Mouse (Mus musculus) intestine, postnatal 0 days (tissue): ENCODE data around the gene Tbx5. TPM values are rescaled to one million over a fixed set of nuclear protein-coding genes. Genes with fewer than 3 reads are reported as not detected.
A peak's percentile ranks its signal among the peaks of the same experiment; 100 is the strongest.

Source experiments
- ATAC-seq: fragments of 200-750 bp; cut with Nextera tagmentation; 2 replicates; pipeline ENCODE4 v1.8.0; 2017; ENCODE audit warnings: mild to moderate bottlenecking, moderate TSS enrichment, moderate library complexity
- H3K27ac ChIP-seq: fragments of 300-500 bp; sonication (generic); 2 replicates; pipeline ENCODE4 v1.5.1; 2014; ENCODE audit warnings: mild to moderate bottlenecking, low read depth, low read length, moderate library complexity
- H3K27me3 ChIP-seq: fragments of 300-500 bp; sonication (generic); replicated peaks from 2 replicates; pipeline ENCODE4 v1.6.1; 2014; ENCODE audit warnings: low read length, mixed read lengths; ENCODE audit not compliant: control insufficient read depth, insufficient read depth
- H3K36me3 ChIP-seq: fragments of 300-500 bp; sonication (generic); 2 replicates; pipeline ENCODE4 v1.6.1; 2014; ENCODE audit warnings: mild to moderate bottlenecking, moderate library complexity; ENCODE audit not compliant: control insufficient read depth, insufficient read depth
- H3K4me1 ChIP-seq: fragments of 300-500 bp; sonication (generic); replicated peaks from 2 replicates; pipeline ENCODE4 v1.6.1; 2014; ENCODE audit warnings: antibody characterized with exemption, low read length, mixed read lengths; ENCODE audit not compliant: control insufficient read depth, insufficient read depth
- H3K4me2 ChIP-seq: fragments of 300-500 bp; sonication (generic); replicated peaks from 2 replicates; pipeline ENCODE4 v1.6.1; 2014; ENCODE audit warnings: low read depth, mild to moderate bottlenecking, moderate library complexity
- H3K4me3 ChIP-seq: fragments of 300-500 bp; sonication (generic); 2 replicates; pipeline ENCODE4 v1.5.1; 2014; ENCODE audit warnings: low read depth, low read length
- H3K9ac ChIP-seq: fragments of 300-500 bp; sonication (generic); 2 replicates; pipeline ENCODE4 v1.6.1; 2014; ENCODE audit warnings: mild to moderate bottlenecking, low read depth, low read length
- H3K9me3 ChIP-seq: fragments of 300-500 bp; sonication (generic); 2 replicates; pipeline ENCODE4 v1.6.1; 2016; ENCODE audit warnings: mixed run types; ENCODE audit not compliant: control insufficient read depth
- CTCF ChIP-seq: sonication (generic); IDR thresholded peaks from 2 replicates; pipeline ENCODE4 v1.5.1; 2016; ENCODE audit warnings: low read depth, mild to moderate bottlenecking, control low read depth, antibody characterized with exemption, moderate library complexity
- WGBS: fragments of 180-500 bp; shearing (Covaris S2); extraction: QIAGEN DNeasy Blood & Tissue Kit; methylation state at CpG from one replicate; pipeline ENCODE4 v1.1.7; 2014; 5-methylcytosine and 5-hydroxymethylcytosine counted together
- polyA plus RNA-seq: library from polyadenylated mRNA; unstranded; fragments of >200 nt; fragmentation: Nextera tagmentation; extraction: Ambion mirVana; gene quantifications from 2 replicates; pipeline ENCODE4 v1.2.1, GENCODE M21; 2015

Gene Tbx5
- polyA plus RNA-seq, 1 experiment from 2014 or later = not detected

GRCm38 (mm10) chr5:119808713-119809112, 23.8 kb upstream of the Tbx5 start:
- WGBS = 42% methylated on average over 6 of the region's 6 CpGs
- Histone ChIP-seq H3K36me3 (no peaks in the 10 kb centered on the region), H3K27ac (no peak overlapping the region), H3K4me3 (no peak overlapping the region), H3K9me3 (no peaks in the 10 kb centered on the region), H3K27me3 (peaks cover 66% of the 10 kb centered on the region), H3K9ac (no peak overlapping the region), H3K4me2 (no peak overlapping the region), H3K4me1 (no peaks in the 10 kb centered on the region)
- ATAC-seq = no peak
- no peak for TF ChIP-seq CTCF

GRCm38 (mm10) chr5:119810994-119811690, 21.3 kb upstream of the Tbx5 start:
- Histone ChIP-seq H3K36me3 (no peaks in the 10 kb centered on the region), H3K9me3 (peaks cover 5% of the 10 kb centered on the region; the same call in 1 of the 2 replicates), H3K27ac (no peak overlapping the region), H3K27me3 (peaks cover 51% of the 10 kb centered on the region), H3K9ac (no peak overlapping the region), H3K4me2 (no peak overlapping the region), H3K4me1 (no peaks in the 10 kb centered on the region), H3K4me3 (no peak overlapping the region)
- no peak for TF ChIP-seq CTCF
- 48% methylated on average over 12 of the region's 12 CpGs for WGBS
- no peak for ATAC-seq

- Histone ChIP-seq H3K4me2 (no peak overlapping the region), H3K9me3 (peaks cover 5% of the 10 kb centered on the region; the same call in 1 of the 2 replicates), H3K27ac (no peak overlapping the region), H3K4me3 (no peak overlapping the region), H3K9ac (no peak overlapping the region), H3K27me3 (peaks cover 40% of the 10 kb centered on the region; the same call in 1 of the 2 replicates), H3K36me3 (no peaks in the 10 kb centered on the region), H3K4me1 (no peaks in the 10 kb centered on the region)
- peak; percentile 29 for TF ChIP-seq CTCF
- 58% methylated on average over 1 of the region's 1 CpGs for WGBS
- no peak for ATAC-seq
Observed at GRCm38 (mm10) chr5:119815247-119815646, 17.2 kb upstream of the Tbx5 start.

DNA sequence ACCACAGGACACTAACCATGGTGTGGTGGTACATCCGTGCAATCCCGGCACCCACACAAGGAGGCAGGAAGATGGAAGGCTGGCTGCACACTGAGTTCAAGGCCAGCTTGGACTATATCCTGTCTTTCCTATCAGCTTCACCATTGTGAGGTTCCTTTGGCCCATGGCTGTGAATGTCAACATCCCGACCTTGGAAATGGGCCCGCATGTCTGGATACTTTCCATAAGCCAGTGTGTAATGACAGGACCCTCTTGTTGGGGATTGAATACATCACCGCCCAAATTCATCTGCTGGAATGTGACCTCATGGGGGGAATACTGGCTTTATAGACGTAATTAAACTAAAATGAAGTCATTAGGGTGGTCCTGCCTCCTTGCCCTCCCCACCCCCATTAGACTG, 12.0 kb upstream of the Tbx5 start:
- Histone ChIP-seq H3K9me3 (peaks cover under 1% of the 10 kb centered on the region; the same call in 1 of the 2 replicates), H3K27ac (no peak overlapping the region), H3K36me3 (no peaks in the 10 kb centered on the region), H3K4me3 (no peak overlapping the region), H3K4me1 (no peaks in the 10 kb centered on the region), H3K4me2 (no peak overlapping the region), H3K9ac (no peak overlapping the region), H3K27me3 (peaks cover 49% of the 10 kb centered on the region; the same call in 1 of the 2 replicates)
- ATAC-seq = no peak
- 84% methylated on average over 6 of the region's 6 CpGs for WGBS
- TF ChIP-seq CTCF = no peak

DNA sequence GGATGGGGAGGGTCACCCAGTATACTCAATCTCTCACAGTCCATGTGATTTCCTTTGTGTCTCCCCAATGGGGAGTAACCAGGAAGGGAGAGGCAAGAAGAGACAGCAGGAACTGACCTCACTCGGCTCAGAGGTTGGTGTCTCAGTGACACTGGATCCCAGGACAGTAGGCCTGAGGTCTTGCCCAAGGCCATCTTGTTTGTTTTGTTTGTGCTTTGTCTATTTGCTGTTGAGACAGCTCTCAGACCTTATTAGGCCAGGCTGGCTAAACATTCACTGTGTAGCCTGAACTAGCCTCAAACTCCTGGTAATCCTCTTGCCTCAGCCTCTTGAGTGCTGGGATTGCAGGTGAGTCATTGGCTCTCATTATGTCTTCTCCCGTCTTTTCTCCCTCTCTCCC, 11.0 kb upstream of the Tbx5 start:
- no peak for ATAC-seq
- TF ChIP-seq CTCF = no peak
- no peak overlapping the region for H3K4me2 ChIP-seq
- WGBS = 51% methylated on average over 2 of the region's 2 CpGs
- H3K4me1 ChIP-seq = no peaks in the 10 kb centered on the region
- H3K9ac ChIP-seq = no peak overlapping the region
- H3K9me3 ChIP-seq = no peaks in the 10 kb centered on the region
- no peak overlapping the region for H3K27ac ChIP-seq
- no peaks in the 10 kb centered on the region for H3K36me3 ChIP-seq
- H3K4me3 ChIP-seq = no peak overlapping the region
- H3K27me3 ChIP-seq = peaks cover 42% of the 10 kb centered on the region; the same call in 1 of the 2 replicates

DNA sequence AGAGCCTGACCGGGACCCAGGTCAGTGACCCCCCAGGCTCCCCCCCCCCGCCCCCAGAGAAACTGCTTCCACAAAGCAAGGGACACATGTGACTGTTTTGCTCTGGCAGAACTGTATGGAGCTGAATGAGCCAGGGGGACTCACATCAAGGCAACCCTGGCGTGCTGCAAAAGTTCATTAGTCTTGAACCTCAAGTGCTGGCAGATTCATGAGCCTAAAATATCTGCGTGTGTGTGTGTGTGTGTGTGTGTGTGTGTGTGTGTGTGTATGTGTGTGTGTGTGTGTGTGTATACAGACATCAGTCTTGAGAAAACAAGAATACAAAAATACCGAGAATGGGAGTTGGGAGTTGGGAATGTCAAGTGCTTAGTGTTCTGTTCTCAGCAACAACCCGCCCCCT, 5.1 kb upstream of the Tbx5 start:
- ATAC-seq = no peak
- no peak overlapping the region for H3K4me2 ChIP-seq
- WGBS = 70% methylated on average over 6 of the region's 6 CpGs
- H3K9me3 ChIP-seq = no peaks in the 10 kb centered on the region
- H3K36me3 ChIP-seq = no peaks in the 10 kb centered on the region
- no peak overlapping the region for H3K4me3 ChIP-seq
- H3K27me3 ChIP-seq = peaks cover 66% of the 10 kb centered on the region
- no peak overlapping the region for H3K9ac ChIP-seq
- H3K4me1 ChIP-seq = no peaks in the 10 kb centered on the region
- TF ChIP-seq CTCF = no peak
- H3K27ac ChIP-seq = no peak overlapping the region
